Mouse (Mus musculus) limb, embryonic 11.5 days (tissue): ENCODE data around the gene Golga3. TPM values are rescaled to one million over a fixed set of nuclear protein-coding genes. Genes with fewer than 3 reads are reported as not detected.

Source experiments
- ATAC-seq: fragments of 200-750 bp; cut with Nextera tagmentation; 2 replicates; pipeline ENCODE4 v1.8.0; 2017; ENCODE audit warnings: low read depth; ENCODE audit not compliant: insufficient number of reproducible peaks, low FRiP score, low TSS enrichment
- DNase-seq: peaks from one replicate; pipeline ENCODE4 v3.0.0-alpha.2; 2015; ENCODE audit warnings: low spot score
- H3K27ac ChIP-seq: fragments of 300-500 bp; sonication (generic); replicated peaks from 2 replicates; pipeline ENCODE4 v1.5.1; 2014; ENCODE audit warnings: low read depth, mild to moderate bottlenecking, low read length
- H3K27me3 ChIP-seq: fragments of 300-500 bp; sonication (generic); 2 replicates; pipeline ENCODE4 v1.6.1; 2014; ENCODE audit warnings: mild to moderate bottlenecking, low read length, mixed read lengths; ENCODE audit not compliant: control insufficient read depth, insufficient read depth
- H3K36me3 ChIP-seq: fragments of 300-500 bp; sonication (generic); 2 replicates; pipeline ENCODE4 v1.6.1; 2014; ENCODE audit warnings: mild to moderate bottlenecking, low read length, moderate library complexity, mixed read lengths; ENCODE audit not compliant: control insufficient read depth, insufficient read depth
- H3K4me1 ChIP-seq: fragments of 300-500 bp; sonication (generic); 2 replicates; pipeline ENCODE4 v1.6.1; 2014; ENCODE audit warnings: low read length, mixed read lengths; ENCODE audit not compliant: control insufficient read depth, insufficient read depth
- H3K4me2 ChIP-seq: fragments of 300-500 bp; sonication (generic); 2 replicates; pipeline ENCODE4 v1.6.1; 2014; ENCODE audit warnings: low read depth, mild to moderate bottlenecking, moderate library complexity; ENCODE audit not compliant: severe bottlenecking
- H3K4me3 ChIP-seq: fragments of 300-500 bp; sonication (generic); 2 replicates; pipeline ENCODE4 v1.5.1; 2014; ENCODE audit warnings: low read depth, low read length
- H3K9ac ChIP-seq: fragments of 300-500 bp; sonication (generic); 2 replicates; pipeline ENCODE4 v1.6.1; 2014; ENCODE audit warnings: mild to moderate bottlenecking, low read length
- H3K9me3 ChIP-seq: fragments of 300-500 bp; sonication (generic); 2 replicates; pipeline ENCODE4 v1.6.1; 2016; ENCODE audit warnings: low read length; ENCODE audit not compliant: control insufficient read depth
- WGBS: fragments of 180-500 bp; shearing (Covaris S2); extraction: QIAGEN DNeasy Blood & Tissue Kit; methylation state at CpG from one replicate; pipeline ENCODE4 v1.1.7; 2014; 5-methylcytosine and 5-hydroxymethylcytosine counted together
- polyA plus RNA-seq: library from polyadenylated mRNA; unstranded; fragments of >200 nt; fragmentation: Nextera tagmentation; extraction: Ambion mirVana; gene quantifications from 2 replicates; pipeline ENCODE4 v1.2.1, GENCODE M21; 2014

Gene Golga3
- polyA plus RNA-seq, 1 experiment from 2014 or later = 26.3 TPM

- Histone ChIP-seq H3K36me3 (peaks cover 12% of the 10 kb centered on the region; the same call in 1 of the 2 replicates), H3K27me3 (no peaks in the 10 kb centered on the region), H3K4me3 (no peak overlapping the region), H3K9ac (no peak overlapping the region), H3K27ac (no peak overlapping the region), H3K4me1 (no peaks in the 10 kb centered on the region), H3K9me3 (no peaks in the 10 kb centered on the region), H3K4me2 (no peak overlapping the region)
- DNase-seq (no peak), ATAC-seq (no peak)
- 86% methylated on average over 6 of the region's 6 CpGs for WGBS
Measured at GRCm38 (mm10) chr5:110222757-110223156, 46.3 kb downstream of the Golga3 start.

GRCm38 (mm10) chr5:110225056-110225455 lies 48.6 kb downstream of the Golga3 start:
- ATAC-seq = no peak
- no peak overlapping the region for H3K27ac ChIP-seq
- no peak overlapping the region for H3K9ac ChIP-seq
- H3K4me3 ChIP-seq = no peak overlapping the region
- DNase-seq = no peak
- 89% methylated on average over 3 of the region's 3 CpGs for WGBS
- H3K27me3 ChIP-seq = no peaks in the 10 kb centered on the region
- no peaks in the 10 kb centered on the region for H3K9me3 ChIP-seq
- peaks cover 7% of the 10 kb centered on the region; the same call in 1 of the 2 replicates for H3K36me3 ChIP-seq
- no peak overlapping the region for H3K4me2 ChIP-seq
- peaks cover 2% of the 10 kb centered on the region for H3K4me1 ChIP-seq

GRCm38 (mm10) chr5:110227336-110227883 lies 50.9 kb downstream of the Golga3 start:
- H3K36me3 ChIP-seq = no peaks in the 10 kb centered on the region
- H3K4me3 ChIP-seq = no peak overlapping the region
- no peaks in the 10 kb centered on the region for H3K9me3 ChIP-seq
- WGBS = 32% methylated on average over 1 of the region's 1 CpGs
- no peak overlapping the region for H3K27ac ChIP-seq
- no peak overlapping the region for H3K4me2 ChIP-seq
- H3K27me3 ChIP-seq = no peaks in the 10 kb centered on the region
- H3K9ac ChIP-seq = no peak overlapping the region
- DNase-seq (no peak), ATAC-seq (no peak)
- H3K4me1 ChIP-seq = peaks cover 4% of the 10 kb centered on the region

DNA sequence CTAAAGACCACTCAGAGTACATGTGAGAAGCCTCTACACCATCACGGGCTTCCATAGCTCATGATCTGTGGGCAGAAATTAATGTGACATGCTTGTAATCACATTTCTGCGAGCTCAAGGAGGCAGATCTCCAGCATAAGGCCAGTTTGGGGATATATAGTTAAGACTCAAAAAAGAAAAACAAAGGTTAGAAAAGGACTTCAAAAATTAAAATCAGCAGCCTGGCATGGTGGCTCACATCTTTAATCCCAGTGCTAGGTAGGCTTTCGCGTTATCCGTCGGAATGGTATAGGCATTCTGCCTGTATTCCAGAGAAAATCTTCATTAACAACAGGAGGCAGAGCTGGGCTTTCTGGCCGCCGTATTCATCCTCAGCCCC lies 53.9 kb downstream of the Golga3 start:
- peaks cover 4% of the 10 kb centered on the region for H3K4me1 ChIP-seq
- H3K9me3 ChIP-seq = no peaks in the 10 kb centered on the region
- DNase-seq (peak; percentile 21), ATAC-seq (no peak)
- WGBS = 10% methylated on average over 8 of the region's 8 CpGs
- H3K4me2 ChIP-seq = peak overlapping the region; percentile 61
- H3K36me3 ChIP-seq = no peaks in the 10 kb centered on the region
- peak overlapping the region; percentile 93; the same call in 1 of the 2 replicates for H3K27ac ChIP-seq
- peak overlapping the region; percentile 96 for H3K4me3 ChIP-seq
- H3K27me3 ChIP-seq = no peaks in the 10 kb centered on the region
- peak overlapping the region; percentile 97 for H3K9ac ChIP-seq

DNA sequence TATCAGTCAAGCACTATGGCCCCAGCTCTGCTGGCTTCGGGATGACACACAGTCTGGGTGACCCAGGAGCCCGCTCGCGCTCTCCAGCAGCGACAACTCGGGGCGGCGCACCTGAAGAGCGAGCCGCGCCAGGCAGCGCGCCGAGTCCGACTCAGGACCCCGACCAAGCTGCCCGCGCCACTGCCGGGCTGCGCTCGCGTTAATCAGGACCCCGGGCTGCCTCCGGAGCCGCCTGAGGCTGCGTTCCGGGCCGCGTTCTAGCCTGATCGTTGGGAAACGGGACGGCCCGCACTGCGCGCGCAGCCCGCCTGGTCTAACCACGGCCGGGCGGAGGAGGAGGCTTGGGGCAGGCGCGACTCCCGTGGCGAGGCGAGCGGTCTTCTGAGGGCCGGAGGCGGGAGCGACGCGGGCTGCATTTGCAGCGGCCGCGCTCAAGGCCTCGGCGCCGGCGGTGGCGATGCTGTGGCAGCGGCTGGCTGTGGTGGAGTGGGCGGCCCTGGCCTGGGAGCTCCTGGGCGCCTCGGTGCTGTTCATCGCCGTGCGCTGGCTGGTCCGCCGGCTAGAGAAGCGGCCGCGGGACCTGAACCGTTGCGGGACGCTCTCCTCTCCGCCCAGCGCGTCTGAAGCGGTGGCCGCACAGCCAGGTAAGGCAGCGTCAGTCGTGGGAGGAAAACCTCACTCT lies 54.4 kb downstream of the Golga3 start, which contains the start of gene Ankle2:
Ankle2 (plus strand) TSS at position 225 of the 682 bp plus-strand sequence.
- Histone ChIP-seq H3K27ac (peak within 1 kb of the TSS; percentile 93), H3K27me3 (no peaks in the 10 kb centered on the region), H3K9ac (peak within 1 kb of the TSS; percentile 97), H3K4me3 (peak within 1 kb of the TSS; percentile 96), H3K9me3 (no peaks in the 10 kb centered on the region), H3K36me3 (no peaks in the 10 kb centered on the region), H3K4me2 (peak within 1 kb of the TSS; percentile 61), H3K4me1 (peaks cover 4% of the 10 kb centered on the region)
- peak; percentile 95 for ATAC-seq
- DNase-seq = peak; percentile 96
- under 1% methylated on average over 76 of the region's 81 CpGs for WGBS

DNA sequence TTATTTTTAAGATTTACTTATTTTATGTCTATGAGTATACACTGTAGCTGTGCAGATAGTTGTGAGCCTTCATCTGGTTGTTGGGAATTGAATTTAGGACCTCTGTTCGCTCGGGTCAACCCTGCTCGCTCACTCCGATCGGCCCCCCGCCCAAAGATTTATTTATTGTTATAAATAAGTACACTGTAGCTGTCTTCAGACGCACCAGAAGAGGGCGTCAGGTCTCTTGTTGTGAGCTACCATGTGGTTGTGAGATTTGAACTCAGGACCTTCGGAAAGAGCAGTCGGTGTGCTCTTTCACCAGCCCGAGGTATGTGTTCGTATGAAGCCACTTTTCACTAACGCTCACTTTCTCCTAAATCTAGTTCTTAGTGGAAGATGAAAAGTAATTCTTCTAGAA lies 55.1 kb downstream of the Golga3 start:
- Histone ChIP-seq H3K27ac (no peak overlapping the region), H3K27me3 (no peaks in the 10 kb centered on the region), H3K36me3 (no peaks in the 10 kb centered on the region; the same call in 1 of the 2 replicates), H3K4me3 (peak overlapping the region; percentile 96), H3K9ac (peak overlapping the region; percentile 97), H3K4me2 (peak overlapping the region; percentile 61), H3K4me1 (peaks cover 4% of the 10 kb centered on the region), H3K9me3 (no peaks in the 10 kb centered on the region)
- DNase-seq (peak; percentile 27), ATAC-seq (no peak)
- 47% methylated on average over 13 of the region's 13 CpGs for WGBS

GRCm38 (mm10) chr5:110232346-110232745 lies 55.8 kb downstream of the Golga3 start:
- Histone ChIP-seq H3K4me3 (no peak overlapping the region), H3K4me1 (peaks cover 4% of the 10 kb centered on the region), H3K9me3 (no peaks in the 10 kb centered on the region), H3K27ac (no peak overlapping the region), H3K36me3 (peaks cover 2% of the 10 kb centered on the region; the same call in 1 of the 2 replicates), H3K9ac (no peak overlapping the region), H3K4me2 (no peak overlapping the region), H3K27me3 (no peaks in the 10 kb centered on the region)
- 90% methylated on average over 6 of the region's 6 CpGs for WGBS
- ATAC-seq = no peak
- no peak for DNase-seq

DNA sequence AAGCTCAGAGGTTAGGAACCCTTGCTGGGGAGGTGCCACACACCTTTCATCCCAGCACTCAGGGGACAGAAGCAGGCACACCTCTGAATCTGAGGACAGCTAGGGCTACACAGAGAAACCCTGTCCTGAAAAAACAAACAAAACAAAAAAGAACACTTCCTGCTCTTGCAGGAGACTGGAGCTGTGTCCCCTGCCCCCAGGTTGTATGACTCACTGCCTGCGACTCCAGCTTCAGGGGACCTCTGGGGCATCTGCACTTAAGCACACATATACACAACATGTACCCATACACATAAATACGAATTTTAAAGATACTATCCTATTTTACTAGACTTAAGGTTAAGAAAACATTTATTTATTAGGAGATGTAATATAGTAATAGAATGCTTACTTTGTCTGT lies 67.6 kb downstream of the Golga3 start:
- Histone ChIP-seq H3K4me1 (no peaks in the 10 kb centered on the region), H3K4me2 (no peak overlapping the region), H3K9ac (no peak overlapping the region), H3K9me3 (no peaks in the 10 kb centered on the region), H3K36me3 (peaks cover 33% of the 10 kb centered on the region; the same call in 1 of the 2 replicates), H3K4me3 (no peak overlapping the region), H3K27me3 (no peaks in the 10 kb centered on the region), H3K27ac (no peak overlapping the region)
- no peak for ATAC-seq
- 82% methylated on average over 2 of the region's 2 CpGs for WGBS
- DNase-seq = no peak
